Comparison of ENCODE assay signal across 8 mouse cellular contexts in the genomic region with DNA sequence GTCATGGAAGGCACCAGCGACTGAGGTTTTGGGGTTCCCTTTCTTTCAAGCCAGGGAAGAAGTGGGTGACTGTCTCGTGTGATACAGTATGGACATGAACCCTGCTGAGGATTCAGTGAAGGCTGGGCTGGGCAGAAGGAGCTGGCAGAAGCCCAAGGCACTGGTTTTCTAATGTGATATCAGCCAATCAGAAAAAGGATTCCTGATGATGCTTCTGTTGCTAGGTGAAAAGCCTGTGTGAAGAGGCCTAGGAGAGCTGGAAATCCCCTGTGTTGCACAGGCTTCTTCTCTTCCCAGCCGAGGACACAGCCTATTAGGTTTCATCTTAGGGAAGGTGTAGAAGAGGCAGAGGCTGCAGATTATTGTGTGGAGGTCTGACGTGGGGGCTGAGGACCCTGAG. TPM values are rescaled to one million over a fixed set of nuclear protein-coding genes. Genes with fewer than 3 reads are reported as not detected.
A peak's percentile ranks its signal among the peaks of the same experiment; 100 is the strongest.
DNase-seq lines count a peak whose midpoint lies in the region; ATAC-seq and TF ChIP-seq lines count a peak whose summit lies in the region.

No protein-coding gene starts in this region.

- no peaks in the 10 kb centered on the region for H3K36me3 ChIP-seq in liver, adult 2 months (ENCODE audit: control insufficient read depth, insufficient read depth, low read length)
- no peaks in the 10 kb centered on the region for H3K36me3 ChIP-seq in neural tube, embryonic 11.5 days (ENCODE audit: control insufficient read depth, insufficient read depth, low read length)
- H3K36me3 ChIP-seq in stomach, embryonic 14.5 days (ENCODE audit: control insufficient read depth, insufficient read depth, low read length): no peaks in the 10 kb centered on the region

- H3K27me3 ChIP-seq in liver, adult 2 months (ENCODE audit: control insufficient read depth, insufficient read depth, low read length): peaks cover 12% of the 10 kb centered on the region; the same call in 1 of the 2 replicates
- peaks cover 7% of the 10 kb centered on the region for H3K27me3 ChIP-seq in neural tube, embryonic 11.5 days (ENCODE audit: control insufficient read depth, insufficient read depth, low read length)
- peaks cover 12% of the 10 kb centered on the region for H3K27me3 ChIP-seq in stomach, embryonic 14.5 days (ENCODE audit: control insufficient read depth, insufficient read depth, low read length)

- H3K4me3 ChIP-seq in liver, adult 2 months (ENCODE audit: insufficient read depth, low read depth, low read length): no peak overlapping the region
- no peak overlapping the region for H3K4me3 ChIP-seq in neural tube, embryonic 11.5 days (ENCODE audit: low read depth, low read length)
- no peak overlapping the region for H3K4me3 ChIP-seq in stomach, embryonic 14.5 days (ENCODE audit: low read depth, low read length)

- H3K27ac ChIP-seq in liver, adult 2 months (replicated peaks; ENCODE audit: insufficient read depth, low read depth, low read length): no peak overlapping the region
- no peak overlapping the region for H3K27ac ChIP-seq in neural tube, embryonic 11.5 days (ENCODE audit: low read depth, low read length)
- H3K27ac ChIP-seq in stomach, embryonic 14.5 days (ENCODE audit: low read length): no peak overlapping the region

- H3K4me1 ChIP-seq in liver, adult 2 months (ENCODE audit: control insufficient read depth, insufficient read depth, low read length): peaks cover 5% of the 10 kb centered on the region
- peaks cover 4% of the 10 kb centered on the region for H3K4me1 ChIP-seq in neural tube, embryonic 11.5 days (ENCODE audit: control insufficient read depth, insufficient read depth, low read length)
- 0 out of 2 replicates have a peak, but pooled peaks cover 10% of the 10 kb centered on the region for H3K4me1 ChIP-seq in stomach, embryonic 14.5 days (ENCODE audit: control insufficient read depth, insufficient read depth, low read length)

- peak; percentile 26 for ATAC-seq in granulocyte monocyte progenitor cell, adult 5-6 weeks (replicated peaks; ENCODE audit: poor library complexity, severe bottlenecking)
- peak; percentile 57; the same call in 1 of the 2 replicates for ATAC-seq in neural tube, embryonic 11.5 days (ENCODE audit: insufficient read depth, low FRiP score, low TSS enrichment)
- peak; percentile 37; the same call in 1 of the 2 replicates for ATAC-seq in stomach, embryonic 14.5 days (ENCODE audit: insufficient number of reproducible peaks, insufficient read depth, low FRiP score, low read depth)

- WGBS in liver, adult 2 months: 30% methylated on average over 4 of the region's 4 CpGs
- 32% methylated on average over 4 of the region's 4 CpGs for WGBS in neural tube, embryonic 11.5 days
- 21% methylated on average over 4 of the region's 4 CpGs for WGBS in stomach, embryonic 14.5 days

- H3K9ac ChIP-seq in liver, adult 2 months (ENCODE audit: low read depth, low read length): no peak overlapping the region
- H3K9ac ChIP-seq in neural tube, embryonic 11.5 days (ENCODE audit: low read length): no peak overlapping the region
- no peak overlapping the region for H3K9ac ChIP-seq in stomach, embryonic 14.5 days (replicated peaks; ENCODE audit: low read depth, low read length)

- no peaks in the 10 kb centered on the region for H3K9me3 ChIP-seq in neural tube, embryonic 11.5 days (ENCODE audit: control insufficient read depth, low read length)
- no peaks in the 10 kb centered on the region for H3K9me3 ChIP-seq in stomach, embryonic 14.5 days (ENCODE audit: control insufficient read depth, low read depth, low read length)

- no peak overlapping the region for H3K4me2 ChIP-seq in neural tube, embryonic 11.5 days (ENCODE audit: low read depth)
- H3K4me2 ChIP-seq in stomach, embryonic 14.5 days (replicated peaks; ENCODE audit: low read depth, low read length): no peak overlapping the region

- TF ChIP-seq CTCF in liver, adult 2 months (IDR thresholded peaks at IDR 0.05; ENCODE audit: low read depth, low read length): no peak

- no peaks in the 10 kb centered on the region for H3K79me2 ChIP-seq in liver, adult 2 months (ENCODE audit: control insufficient read depth, insufficient read depth, low read length)

- intact Hi-C loops in left cerebral cortex, postnatal 4 days (cut with DNase I): loop anchor here (5.0 kb wide), 1 partner anchor 51 kb away; no protein-coding TSS in a partner anchor

- peak; percentile 43 for DNase-seq in liver, adult 2 months (ENCODE audit: extremely low read depth, low read depth, low spot score)
- no peak for DNase-seq in liver
- peak; percentile 89 to 94 for DNase-seq in cerebellum, postnatal 10 days
- peak; percentile 69 for DNase-seq in kidney, adult 18-20 months
- DNase-seq in left cerebral cortex, postnatal 4 days: peak; percentile 78
- DNase-seq in neural tube, embryonic 11.5 days (ENCODE audit: low spot score): peak; percentile 57

- no peak for TF ChIP-seq POLR2A in liver, adult 2 months (IDR thresholded peaks at IDR 0.05; ENCODE audit: extremely low read depth, insufficient read depth, low read length)

RNA-seq across cellular contexts. Expression of a gene that starts 4.0 kb away (rescaled TPM):
- 25.2 and 59.5 TPM in 2 replicates for total RNA-seq in liver, adult 2 months (2014; rRNA removed)
- 80.4 and 156 TPM in 2 replicates for polyA plus RNA-seq in liver, adult 2 months (2012; rRNA removed)
- 15.3 and 35.8 TPM in 2 replicates for total RNA-seq in granulocyte monocyte progenitor cell, adult 5-6 weeks (2014; fragmentation: Nextera tagmentation)
- 32.7 and 40.7 TPM in 2 replicates for total RNA-seq in granulocyte monocyte progenitor cell, adult 5-6 weeks (2017)
- total RNA-seq in left cerebral cortex, postnatal 4 days (2021): 1 to 10 TPM in 1 of 2 experiments, under 1 TPM in 1; 0.80 to 1.2 TPM
- 2.6 and 4.5 TPM in 2 replicates for polyA plus RNA-seq in neural tube, embryonic 11.5 days (2014; fragmentation: Nextera tagmentation; extraction: Ambion mirVana)
- 9.4 and 12.6 TPM in 2 replicates for polyA plus RNA-seq in stomach, embryonic 14.5 days (2014; fragmentation: Nextera tagmentation; extraction: Ambion mirVana)

RNA-seq across cellular contexts. Expression of a gene that starts 22.8 kb away (rescaled TPM):
- 1.5 and 1.6 TPM in 2 replicates for total RNA-seq in liver, adult 2 months (2014; rRNA removed)
- 0.96 and 2.9 TPM in 2 replicates for polyA plus RNA-seq in liver, adult 2 months (2012; rRNA removed)
- total RNA-seq in granulocyte monocyte progenitor cell, adult 5-6 weeks (2014; fragmentation: Nextera tagmentation): 8.3 and 13.9 TPM in 2 replicates
- 2.1 and 2.3 TPM in 2 replicates for total RNA-seq in granulocyte monocyte progenitor cell, adult 5-6 weeks (2017)
- total RNA-seq in left cerebral cortex, postnatal 4 days (2021): not detected
- polyA plus RNA-seq in neural tube, embryonic 11.5 days (2014; fragmentation: Nextera tagmentation; extraction: Ambion mirVana): not detected in 2 replicates
- polyA plus RNA-seq in stomach, embryonic 14.5 days (2014; fragmentation: Nextera tagmentation; extraction: Ambion mirVana): 0.54 TPM in 1 of 2 replicates, not detected in the other

RNA-seq across cellular contexts. Expression of a gene that starts 26.1 kb away (rescaled TPM):
- 32.8 and 58.4 TPM in 2 replicates for total RNA-seq in liver, adult 2 months (2014; rRNA removed)
- polyA plus RNA-seq in liver, adult 2 months (2012; rRNA removed): 42.8 and 78.0 TPM in 2 replicates
- total RNA-seq in granulocyte monocyte progenitor cell, adult 5-6 weeks (2014; fragmentation: Nextera tagmentation): 2.4 and 6.9 TPM in 2 replicates
- total RNA-seq in granulocyte monocyte progenitor cell, adult 5-6 weeks (2017): 2.4 and 4.8 TPM in 2 replicates
- total RNA-seq in left cerebral cortex, postnatal 4 days (2021): 1 to 10 TPM in 1 of 2 experiments, under 1 TPM in 1; 0.68 to 1.2 TPM
- not detected in 2 replicates for polyA plus RNA-seq in neural tube, embryonic 11.5 days (2014; fragmentation: Nextera tagmentation; extraction: Ambion mirVana)
- 3.0 and 4.4 TPM in 2 replicates for polyA plus RNA-seq in stomach, embryonic 14.5 days (2014; fragmentation: Nextera tagmentation; extraction: Ambion mirVana)

RNA-seq across cellular contexts. Expression of a gene that starts 44.2 kb away (rescaled TPM):
- total RNA-seq in liver, adult 2 months (2014; rRNA removed): 18.5 and 38.0 TPM in 2 replicates
- 23.3 and 39.5 TPM in 2 replicates for polyA plus RNA-seq in liver, adult 2 months (2012; rRNA removed)
- total RNA-seq in granulocyte monocyte progenitor cell, adult 5-6 weeks (2014; fragmentation: Nextera tagmentation): not detected in 2 replicates
- total RNA-seq in granulocyte monocyte progenitor cell, adult 5-6 weeks (2017): 2.6 TPM in 2 replicates
- 1 to 10 TPM in 1 of 2 experiments, under 1 TPM in 1; 0.48 to 2.3 TPM for total RNA-seq in left cerebral cortex, postnatal 4 days (2021)
- polyA plus RNA-seq in neural tube, embryonic 11.5 days (2014; fragmentation: Nextera tagmentation; extraction: Ambion mirVana): 0.70 and 1.8 TPM in 2 replicates
- polyA plus RNA-seq in stomach, embryonic 14.5 days (2014; fragmentation: Nextera tagmentation; extraction: Ambion mirVana): 2.8 and 2.9 TPM in 2 replicates

RNA-seq across cellular contexts. Expression of a gene that starts 58.2 kb away (rescaled TPM):
- total RNA-seq in liver, adult 2 months (2014; rRNA removed): 14.4 and 15.2 TPM in 2 replicates
- polyA plus RNA-seq in liver, adult 2 months (2012; rRNA removed): 18.4 and 24.6 TPM in 2 replicates
- 23.2 and 40.2 TPM in 2 replicates for total RNA-seq in granulocyte monocyte progenitor cell, adult 5-6 weeks (2014; fragmentation: Nextera tagmentation)
- 62.7 and 69.6 TPM in 2 replicates for total RNA-seq in granulocyte monocyte progenitor cell, adult 5-6 weeks (2017)
- 1 to 10 TPM; 3.1 to 3.5 TPM for total RNA-seq in left cerebral cortex, postnatal 4 days (2021)
- polyA plus RNA-seq in neural tube, embryonic 11.5 days (2014; fragmentation: Nextera tagmentation; extraction: Ambion mirVana): 0.59 and 0.60 TPM in 2 replicates
- 1.6 and 2.4 TPM in 2 replicates for polyA plus RNA-seq in stomach, embryonic 14.5 days (2014; fragmentation: Nextera tagmentation; extraction: Ambion mirVana)

Comparison
In these comparisons a context has a peak if more than half of its experiments do, and no peak if none do; other contexts are left out.
1. RNA of a gene that starts 4.0 kb away (total RNA-seq): 15.3 to 40.7 TPM in granulocyte monocyte progenitor cell, adult 5-6 weeks and 25.2 to 59.5 TPM in liver, adult 2 months; 0.80 to 1.2 TPM in left cerebral cortex, postnatal 4 days; every median in the first group is over 4 times any median in the second.
2. Peak in every context shown above with its lines, with median percentiles within 50 percentile points of each other: ATAC-seq.